Mouse (Mus musculus) limb, embryonic 15.5 days (tissue): ENCODE results near the gene Arpp19. TPM values are rescaled to one million over a fixed set of nuclear protein-coding genes. Genes with fewer than 3 reads are reported as not detected.

Experiments used
- polyA plus RNA-seq: library from polyadenylated mRNA; unstranded; fragments of >200 nt; fragmentation: Nextera tagmentation; extraction: Ambion mirVana; gene quantifications from 2 replicates; pipeline ENCODE4 v1.2.1, GENCODE M21; 2015

Arpp19 gene
- polyA plus RNA-seq, 1 experiment from 2014 or later, result 269 TPM

Other genes starting within 250 kb of the Arpp19 start
- 0.04 TPM in 1 of 2 replicates, not detected in the other for gene Onecut1, start 175.7 kb upstream of the Arpp19 start, polyA plus RNA-seq
- 11.1 and 11.3 TPM in 2 replicates for gene Fam214a, start 84.7 kb upstream of the Arpp19 start, polyA plus RNA-seq
- 15.3 and 17.8 TPM in 2 replicates for gene Myo5a, start 33.4 kb downstream of the Arpp19 start, polyA plus RNA-seq
- gene Myo5c, start 194.4 kb downstream of the Arpp19 start, polyA plus RNA-seq, result 0.28 and 0.43 TPM in 2 replicates